Mouse (Mus musculus) adrenal gland, postnatal 4 days (tissue): Measurements from ENCODE around the gene Slc7a4. TPM values are rescaled to one million over a fixed set of nuclear protein-coding genes. Genes with fewer than 3 reads are reported as not detected.
"Not testable (repeated sequence)": the region's sequence is repeated elsewhere in the genome, so short reads cannot be mapped to it uniquely, and the experiment has no call there.

ENCODE experiments used
- DNase-seq, 2 experiments: peaks; one replicate each; pipeline ENCODE4 v3.0.0; 2021 to 2022; ENCODE audit warnings: low spot score in 2 of 2, mixed read lengths in 2 of 2
- total RNA-seq, 2 experiments: library from RNA; stranded (reverse); gene quantifications; 2 replicates each; pipeline ENCODE4 v1.2.3; 2021

The Slc7a4 gene
- total RNA-seq, 2 experiments from 2014 or later, result 17.9 to 21.9 TPM

- DNase-seq, result no peak
Observed at GRCm38 (mm10) chr16:17563580-17563979, 19.4 kb downstream of the Slc7a4 start.

GRCm38 (mm10) chr16:17561751-17562208 lies 21.2 kb downstream of the Slc7a4 start, which contains the start of gene P2rx6:
Gene P2rx6 (plus strand): TSS chr16:17561885.
- no peak for DNase-seq

GRCm38 (mm10) chr16:17561128-17561750 lies 21.8 kb downstream of the Slc7a4 start, which contains the start of gene Lrrc74b:
Gene Lrrc74b (minus strand): TSS chr16:17561247.
- peak in 1 of 2 experiments; percentile 29 for DNase-seq

DNA sequence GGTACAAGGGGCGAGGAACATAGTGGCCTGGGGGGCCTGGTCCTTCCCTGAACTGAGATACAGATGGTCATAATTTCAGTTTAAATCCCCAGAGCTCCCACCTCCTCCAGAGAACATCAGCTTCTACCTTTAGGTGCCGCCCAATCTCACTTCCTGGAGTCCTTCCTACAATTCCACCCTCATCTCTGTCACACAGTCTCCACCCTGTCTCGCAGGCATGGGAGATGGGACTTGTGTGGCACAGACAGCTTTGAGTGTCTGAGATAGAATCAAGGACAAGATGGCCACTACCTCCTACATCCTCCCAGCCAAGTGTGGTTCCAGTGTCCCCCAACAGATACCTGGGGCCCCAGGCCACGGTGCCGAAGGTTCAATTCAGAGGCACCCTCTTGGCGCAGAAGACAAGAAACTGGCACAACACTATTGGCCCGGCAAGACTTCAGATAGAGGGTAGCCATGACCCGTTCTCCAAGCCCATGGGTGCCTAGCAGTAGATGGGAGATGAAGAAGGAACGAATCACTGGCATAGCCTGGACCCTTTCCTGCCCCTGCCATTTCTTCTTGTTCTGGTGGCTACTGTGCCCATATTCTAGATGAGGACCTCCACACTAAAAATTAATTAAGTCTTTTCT lies 23.5 kb downstream of the Slc7a4 start:
- DNase-seq, result no peak

DNA sequence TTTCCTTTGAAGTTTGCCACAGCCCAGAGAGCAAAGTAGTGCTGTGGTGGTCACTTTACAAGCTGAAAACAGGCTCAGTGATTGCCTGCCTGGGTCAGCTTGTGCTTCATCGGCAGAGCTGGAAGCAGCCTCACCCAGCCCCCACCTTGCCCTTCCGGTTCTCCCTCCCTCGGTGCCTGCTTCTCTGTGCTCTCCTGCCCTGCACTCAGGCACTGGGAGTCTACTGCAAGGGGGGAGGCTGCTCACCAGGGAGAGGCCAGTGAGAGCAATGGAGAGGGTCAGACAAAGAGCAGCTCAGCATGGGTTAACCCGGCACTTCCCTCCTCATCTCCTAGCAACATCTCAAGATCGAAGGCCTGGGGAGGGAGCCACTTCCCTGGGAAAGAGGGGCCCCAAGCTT lies 24.2 kb downstream of the Slc7a4 start:
- DNase-seq, result no peak

- peak; percentile 50 to 53 for DNase-seq
Observed at GRCm38 (mm10) chr16:17557947-17558480, 25.0 kb downstream of the Slc7a4 start.

GRCm38 (mm10) chr16:17556907-17557306 lies 26.1 kb downstream of the Slc7a4 start:
- no peak for DNase-seq

DNA sequence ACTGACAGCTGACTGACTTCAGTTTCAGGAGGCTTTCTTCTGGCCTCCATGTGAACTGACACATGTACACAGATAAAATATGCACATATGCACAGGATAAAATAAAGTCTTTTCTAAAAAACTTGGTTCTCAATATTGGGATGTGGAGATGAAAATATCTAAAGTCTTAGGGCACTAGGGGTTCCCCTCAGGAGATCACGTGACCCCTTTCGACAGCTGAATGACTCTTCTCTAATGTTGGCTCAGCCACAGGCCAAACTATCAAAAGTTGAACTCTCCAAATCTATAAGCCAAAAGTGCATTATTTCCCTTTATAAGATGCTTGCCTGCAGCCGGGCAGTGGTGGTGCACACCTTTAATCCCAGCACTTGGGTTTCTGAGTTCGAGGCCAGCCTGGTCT lies 26.8 kb downstream of the Slc7a4 start:
- DNase-seq, result no peak

- not testable (repeated sequence) for DNase-seq
Observed at GRCm38 (mm10) chr16:17554702-17555101, 28.3 kb downstream of the Slc7a4 start.

GRCm38 (mm10) chr16:17553910-17554685 lies 28.9 kb downstream of the Slc7a4 start:
- DNase-seq, result no peak

GRCm38 (mm10) chr16:17552837-17553236 lies 30.2 kb downstream of the Slc7a4 start:
- no peak for DNase-seq

- DNase-seq, result no peak
Observed at GRCm38 (mm10) chr16:17542632-17543031, 40.4 kb downstream of the Slc7a4 start.

DNA sequence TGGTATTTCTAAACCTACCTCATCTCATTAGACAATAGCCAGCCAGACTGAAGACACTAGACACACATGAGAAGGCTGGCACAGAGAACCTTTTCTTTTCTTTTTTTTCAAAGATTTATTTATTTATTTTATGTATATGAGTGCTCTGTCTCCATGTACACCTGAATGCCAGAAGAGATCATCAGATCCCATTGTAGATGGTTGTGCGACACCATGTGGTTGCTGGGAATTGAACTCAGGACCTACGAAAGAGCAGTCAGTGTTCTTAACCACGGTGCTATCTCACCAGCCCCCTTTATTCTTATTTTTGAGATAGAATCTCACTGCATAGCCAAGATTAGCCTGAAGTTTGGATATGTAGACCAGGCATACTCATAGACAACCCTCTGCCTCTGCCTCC lies 46.4 kb downstream of the Slc7a4 start:
- no peak for DNase-seq

DNA sequence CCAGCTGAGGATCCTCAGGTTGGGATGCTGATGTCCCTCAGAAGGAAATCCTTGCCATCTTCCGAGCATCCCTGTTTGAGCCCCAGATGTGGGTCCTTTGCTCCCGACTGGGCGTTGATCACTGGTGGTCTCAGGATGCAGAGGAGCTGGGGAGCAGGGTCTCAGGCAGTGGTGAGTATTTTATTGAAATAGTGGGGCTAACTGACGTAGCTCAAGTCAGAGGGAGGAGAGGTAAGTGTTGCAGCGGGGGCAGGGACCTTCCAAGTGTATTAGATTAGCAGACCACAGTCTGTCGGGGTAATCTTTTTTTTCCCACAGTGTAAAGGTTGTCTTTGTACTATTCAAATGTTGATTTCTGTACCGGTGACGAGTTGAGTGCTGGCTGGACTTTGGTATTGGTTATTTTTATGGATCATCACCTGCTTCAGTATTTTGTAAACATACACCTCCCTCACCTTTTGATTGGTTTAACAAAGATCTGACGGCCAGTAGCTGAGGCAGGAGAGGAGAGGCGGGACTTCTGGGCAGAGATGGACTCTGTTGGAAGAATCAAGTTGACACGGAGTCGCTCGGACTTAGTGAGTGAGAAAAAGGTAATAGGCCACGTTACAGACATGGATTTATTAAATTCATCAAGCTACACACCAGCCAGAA lies 50.2 kb downstream of the Slc7a4 start:
- DNase-seq, result no peak

DNA sequence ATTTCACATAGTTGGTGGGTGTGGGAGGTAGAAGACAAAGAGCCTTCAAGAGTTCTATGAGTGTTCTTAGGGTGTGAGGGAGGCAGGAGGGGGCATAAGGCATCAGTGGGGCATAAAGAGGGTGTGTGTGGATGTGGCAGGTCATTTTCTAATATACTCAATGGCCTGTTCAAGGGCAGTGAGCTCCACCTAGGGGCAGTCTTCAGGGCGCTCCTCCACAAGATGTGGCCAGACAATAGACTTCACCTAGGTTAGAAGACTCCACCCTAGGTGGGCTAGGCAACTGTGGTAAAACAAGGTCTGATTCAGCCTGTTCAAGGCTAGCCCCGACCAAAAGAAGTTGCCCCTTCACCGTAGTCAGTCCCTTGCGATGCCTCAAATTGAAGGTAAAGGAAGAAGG lies 50.7 kb downstream of the Slc7a4 start:
- no peak for DNase-seq

DNA sequence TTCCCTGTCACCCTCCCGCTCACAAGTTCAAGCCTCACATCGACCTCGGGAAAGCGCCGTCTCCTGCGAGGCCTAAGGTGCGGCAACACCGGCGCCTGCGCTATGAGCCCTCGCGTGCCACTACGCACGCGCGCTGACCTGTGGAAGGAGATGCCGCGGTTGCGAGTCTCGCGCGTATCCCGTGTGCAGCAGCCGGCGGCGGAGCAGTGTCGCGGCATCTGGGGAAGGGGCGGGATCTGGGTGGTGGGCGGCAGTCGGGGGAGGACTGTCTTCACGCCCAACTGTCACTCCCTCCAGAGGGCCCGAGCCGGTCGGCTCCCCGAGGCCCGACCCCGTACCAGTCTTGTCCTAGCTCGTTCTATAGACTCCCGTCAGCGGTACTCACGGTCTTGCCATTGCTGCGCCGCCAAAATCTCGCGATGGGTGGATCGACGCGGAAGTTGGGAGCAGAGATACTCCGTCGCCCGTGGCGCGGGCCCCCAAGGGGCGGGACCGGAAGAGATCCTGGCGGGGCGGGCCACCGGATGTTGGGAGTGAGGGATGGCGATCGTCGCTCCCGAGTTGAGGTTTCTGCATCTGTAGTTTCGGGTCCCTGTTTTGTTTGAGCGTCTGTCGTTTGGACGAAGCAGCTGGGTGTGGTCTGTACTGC lies 52.2 kb downstream of the Slc7a4 start, which contains the start of gene Thap7:
Thap7 (minus strand) TSS at position 497 of the 649 bp plus-strand sequence.
- peak; percentile 88 to 94 for DNase-seq

DNA sequence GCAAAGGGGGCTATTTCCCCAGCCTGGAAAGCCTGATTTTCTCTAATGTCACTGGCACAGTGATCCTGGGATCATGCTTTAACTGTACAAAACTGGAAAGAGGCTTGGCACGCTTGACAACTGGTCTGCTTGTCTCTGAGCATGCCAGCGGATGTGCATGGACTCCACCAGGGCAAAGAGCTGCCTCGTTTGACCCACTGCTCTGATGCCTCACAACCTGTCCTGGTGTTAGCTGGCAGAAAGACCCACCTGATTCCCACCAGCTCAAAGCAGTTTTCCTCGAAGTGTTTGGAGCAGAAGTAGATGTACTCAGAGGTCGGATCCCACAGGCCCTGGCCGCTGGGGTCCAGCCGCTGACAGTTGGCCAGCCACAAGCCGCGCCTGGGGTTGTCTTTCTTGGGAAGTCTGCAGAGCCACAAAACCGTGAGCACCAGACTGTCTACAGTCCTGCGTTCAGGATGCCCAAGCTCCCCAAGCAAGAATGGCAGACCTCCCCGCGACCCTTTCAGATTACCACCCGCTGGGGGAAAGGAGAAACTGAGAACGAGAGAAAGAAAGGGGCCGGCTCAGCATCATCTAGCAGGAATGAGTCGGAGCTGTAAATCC lies 52.9 kb downstream of the Slc7a4 start:
- no peak for DNase-seq

- no peak for DNase-seq
Observed at GRCm38 (mm10) chr16:17528276-17528675, 54.7 kb downstream of the Slc7a4 start.

DNA sequence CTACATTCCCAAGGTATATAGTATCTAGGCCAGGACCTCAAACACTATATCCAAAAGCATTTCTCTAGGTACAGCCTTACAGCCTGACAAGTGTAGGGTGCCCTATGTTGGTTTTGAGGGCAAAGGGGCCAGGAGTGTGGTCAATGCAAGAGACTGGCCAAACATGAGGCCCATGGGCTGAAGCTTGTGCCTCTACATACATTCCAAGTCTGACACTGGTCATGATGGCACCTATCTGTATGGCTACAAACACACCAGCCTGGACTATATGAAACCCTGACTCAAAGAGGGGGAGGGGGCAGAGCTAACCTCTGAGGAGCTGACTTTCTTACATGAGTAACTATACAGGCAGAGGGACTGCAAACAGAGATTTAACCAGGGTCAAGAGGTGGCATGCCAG lies 55.4 kb downstream of the Slc7a4 start:
- DNase-seq, result no peak

GRCm38 (mm10) chr16:17526223-17526622 lies 56.8 kb downstream of the Slc7a4 start:
- DNase-seq, result no peak
